Mouse (Mus musculus): ENCODE results near the gene Fpr2. TPM values are rescaled to one million over a fixed set of nuclear protein-coding genes. Genes with fewer than 3 reads are reported as not detected.

Fpr2 gene
- polyA plus RNA-seq, 1 experiment from 2014 or later = 0.23 TPM

DNA sequence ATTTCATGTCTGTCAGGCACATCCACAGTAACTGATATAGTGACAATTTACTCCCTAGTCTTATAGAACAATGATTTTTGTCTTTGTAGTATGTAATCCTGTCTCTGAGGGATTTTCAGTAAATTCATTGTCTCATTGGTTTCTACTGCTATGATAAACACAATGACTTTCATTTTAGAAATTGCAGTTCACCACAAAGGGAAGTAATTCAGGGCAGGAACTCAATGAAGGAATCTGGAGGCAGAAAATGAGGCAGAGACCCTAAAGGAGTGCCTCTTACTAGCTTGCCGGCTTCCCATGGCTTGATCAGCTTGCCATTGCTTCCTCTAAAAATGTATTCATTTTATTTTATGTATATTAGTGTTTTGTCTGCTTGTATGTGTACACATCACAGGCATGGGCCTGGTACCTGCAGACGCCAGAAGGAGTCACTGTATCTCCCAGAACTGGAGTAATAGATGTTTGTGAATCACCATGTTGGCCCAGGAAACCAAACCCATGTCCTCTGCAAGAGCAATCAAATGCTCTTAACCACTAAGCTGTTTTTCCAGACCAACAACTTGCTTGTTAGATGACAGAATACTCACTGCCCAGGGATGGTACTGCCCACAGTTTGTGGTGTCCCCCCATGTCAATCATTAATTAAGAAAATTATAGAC, 16.6 kb upstream of the Fpr2 start:
- H3K9me3 ChIP-seq (replicated peaks; ENCODE audit: control insufficient read depth, low read length, poor library complexity, severe bottlenecking) = no peaks in the 10 kb centered on the region; the same call in 1 of the 2 replicates
- no peak overlapping the region for H3K4me3 ChIP-seq (ENCODE audit: low read depth, low read length)
- H3K4me1 ChIP-seq (ENCODE audit: control insufficient read depth, insufficient read depth, low read length) = no peaks in the 10 kb centered on the region
- H3K9ac ChIP-seq (ENCODE audit: low read depth, low read length) = no peak overlapping the region
- no peaks in the 10 kb centered on the region for H3K36me3 ChIP-seq (ENCODE audit: control insufficient read depth, insufficient read depth, low read length)
- WGBS = 81% methylated on average over 2 of the region's 2 CpGs
- ATAC-seq = no peak
- no peak overlapping the region for H3K27ac ChIP-seq (ENCODE audit: low read length)
- H3K4me2 ChIP-seq (ENCODE audit: low read length) = no peak overlapping the region
- no peaks in the 10 kb centered on the region for H3K27me3 ChIP-seq (ENCODE audit: control insufficient read depth, insufficient read depth, low read depth, low read length)

GRCm38 (mm10) chr17:17871697-17872096, 15.9 kb upstream of the Fpr2 start:
- Histone ChIP-seq H3K9me3 (replicated peaks; ENCODE audit: control insufficient read depth, low read length, poor library complexity, severe bottlenecking) (no peaks in the 10 kb centered on the region; the same call in 1 of the 2 replicates), H3K4me2 (ENCODE audit: low read length) (no peak overlapping the region), H3K27me3 (ENCODE audit: control insufficient read depth, insufficient read depth, low read depth, low read length) (no peaks in the 10 kb centered on the region), H3K4me1 (ENCODE audit: control insufficient read depth, insufficient read depth, low read length) (no peaks in the 10 kb centered on the region), H3K9ac (ENCODE audit: low read depth, low read length) (no peak overlapping the region), H3K36me3 (ENCODE audit: control insufficient read depth, insufficient read depth, low read length) (no peaks in the 10 kb centered on the region), H3K27ac (ENCODE audit: low read length) (no peak overlapping the region), H3K4me3 (ENCODE audit: low read depth, low read length) (no peak overlapping the region)
- no peak for ATAC-seq
- 96% methylated on average over 2 of the region's 2 CpGs for WGBS

- H3K4me3 ChIP-seq (ENCODE audit: low read depth, low read length) = no peak overlapping the region
- no peak overlapping the region for H3K27ac ChIP-seq (ENCODE audit: low read length)
- no peak overlapping the region for H3K9ac ChIP-seq (ENCODE audit: low read depth, low read length)
- H3K36me3 ChIP-seq (ENCODE audit: control insufficient read depth, insufficient read depth, low read length) = no peaks in the 10 kb centered on the region
- ATAC-seq = no peak
- 76% methylated on average over 1 of the region's 1 CpGs for WGBS
- no peaks in the 10 kb centered on the region for H3K9me3 ChIP-seq (replicated peaks; ENCODE audit: control insufficient read depth, low read length, poor library complexity, severe bottlenecking)
- no peaks in the 10 kb centered on the region for H3K27me3 ChIP-seq (ENCODE audit: control insufficient read depth, insufficient read depth, low read depth, low read length)
- no peaks in the 10 kb centered on the region for H3K4me1 ChIP-seq (ENCODE audit: control insufficient read depth, insufficient read depth, low read length)
- no peak overlapping the region for H3K4me2 ChIP-seq (ENCODE audit: low read length)
These were observed 8.3 kb upstream of the Fpr2 start for GRCm38 (mm10) chr17:17879347-17879746.

GRCm38 (mm10) chr17:17882672-17883071, 5.0 kb upstream of the Fpr2 start:
- Histone ChIP-seq H3K36me3 (ENCODE audit: control insufficient read depth, insufficient read depth, low read length) (no peaks in the 10 kb centered on the region), H3K27me3 (ENCODE audit: control insufficient read depth, insufficient read depth, low read depth, low read length) (no peaks in the 10 kb centered on the region), H3K9ac (ENCODE audit: low read depth, low read length) (no peak overlapping the region), H3K4me1 (ENCODE audit: control insufficient read depth, insufficient read depth, low read length) (no peaks in the 10 kb centered on the region), H3K4me3 (ENCODE audit: low read depth, low read length) (no peak overlapping the region), H3K9me3 (replicated peaks; ENCODE audit: control insufficient read depth, low read length, poor library complexity, severe bottlenecking) (no peaks in the 10 kb centered on the region), H3K4me2 (ENCODE audit: low read length) (no peak overlapping the region), H3K27ac (ENCODE audit: low read length) (no peak overlapping the region)
- ATAC-seq = no peak
- 83% methylated on average over 3 of the region's 3 CpGs for WGBS

- no peaks in the 10 kb centered on the region for H3K27me3 ChIP-seq (ENCODE audit: control insufficient read depth, insufficient read depth, low read depth, low read length)
- no peak for ATAC-seq
- H3K27ac ChIP-seq (ENCODE audit: low read length) = no peak within 1 kb of the TSS
- H3K9me3 ChIP-seq (replicated peaks; ENCODE audit: control insufficient read depth, low read length, poor library complexity, severe bottlenecking) = no peaks in the 10 kb centered on the region
- no peak within 1 kb of the TSS for H3K4me2 ChIP-seq (ENCODE audit: low read length)
- 70% methylated on average over 1 of the region's 1 CpGs for WGBS
- H3K9ac ChIP-seq (ENCODE audit: low read depth, low read length) = no peak within 1 kb of the TSS
- H3K36me3 ChIP-seq (ENCODE audit: control insufficient read depth, insufficient read depth, low read length) = no peaks in the 10 kb centered on the region
- no peak within 1 kb of the TSS for H3K4me3 ChIP-seq (ENCODE audit: low read depth, low read length)
- no peaks in the 10 kb centered on the region for H3K4me1 ChIP-seq (ENCODE audit: control insufficient read depth, insufficient read depth, low read length)
These were observed 3.8 kb upstream of the Fpr2 start, which contains the start of gene Fpr1 for GRCm38 (mm10) chr17:17883840-17884239. Fpr1 (minus strand) TSS chr17:17883940.

DNA sequence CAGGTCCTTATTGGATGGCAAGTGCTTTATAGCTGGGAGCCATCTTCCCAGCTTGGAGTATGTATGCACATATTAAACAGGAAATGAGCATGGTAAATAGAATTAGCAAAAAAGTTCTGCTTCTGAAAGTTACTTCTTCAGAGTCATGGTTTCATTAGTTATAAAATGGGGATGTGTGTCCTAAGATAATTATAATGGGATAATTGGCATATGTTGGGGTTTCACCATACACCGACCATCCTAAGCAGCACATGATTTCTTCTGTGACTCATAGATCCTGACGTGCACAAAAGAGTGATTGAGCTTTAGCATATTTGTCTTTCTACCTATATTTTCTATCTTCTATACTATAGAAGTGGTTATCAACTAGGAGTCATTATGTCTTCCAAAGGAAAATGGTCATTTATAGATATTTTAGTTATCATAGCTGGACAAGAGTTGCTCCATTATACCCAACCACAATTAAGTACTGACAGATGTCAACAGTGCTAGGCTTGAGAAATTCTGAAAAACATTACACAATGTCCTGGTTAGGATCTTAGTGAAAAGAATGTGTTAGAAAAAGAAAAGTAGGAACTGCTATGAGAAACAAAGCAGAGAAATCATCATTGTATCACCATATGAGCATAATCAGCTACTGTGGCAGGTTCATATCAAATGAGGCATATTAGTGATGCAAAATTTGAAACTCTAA, 2.3 kb downstream of the Fpr2 start:
- Histone ChIP-seq H3K9me3 (replicated peaks; ENCODE audit: control insufficient read depth, low read length, poor library complexity, severe bottlenecking) (no peaks in the 10 kb centered on the region), H3K36me3 (ENCODE audit: control insufficient read depth, insufficient read depth, low read length) (no peaks in the 10 kb centered on the region), H3K27me3 (ENCODE audit: control insufficient read depth, insufficient read depth, low read depth, low read length) (no peaks in the 10 kb centered on the region), H3K4me3 (ENCODE audit: low read depth, low read length) (no peak overlapping the region), H3K9ac (ENCODE audit: low read depth, low read length) (no peak overlapping the region), H3K4me1 (ENCODE audit: control insufficient read depth, insufficient read depth, low read length) (no peaks in the 10 kb centered on the region), H3K4me2 (ENCODE audit: low read length) (no peak overlapping the region), H3K27ac (ENCODE audit: low read length) (no peak overlapping the region)
- WGBS = 85% methylated on average over 2 of the region's 2 CpGs
- no peak for ATAC-seq

DNA sequence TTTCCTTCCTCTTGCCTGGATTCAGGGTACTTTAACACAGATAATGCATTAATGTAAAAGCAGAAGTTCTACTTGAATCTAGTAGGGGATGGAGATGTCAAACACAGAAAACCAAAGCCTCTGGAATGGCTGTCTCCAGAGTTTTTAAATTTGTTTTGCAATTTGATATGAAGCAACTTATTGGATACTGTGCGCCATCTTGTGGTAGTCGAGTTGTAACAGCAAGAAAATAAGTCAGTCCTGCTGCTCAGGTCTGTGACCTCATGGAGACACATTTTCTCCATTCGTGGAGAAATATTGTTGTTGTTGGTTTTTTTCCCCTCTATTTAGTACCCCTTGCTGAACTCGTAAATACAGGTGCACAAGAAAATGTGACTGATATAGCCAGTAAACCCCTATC, 8.4 kb downstream of the Fpr2 start:
- no peak overlapping the region for H3K4me3 ChIP-seq (ENCODE audit: low read depth, low read length)
- no peak overlapping the region for H3K27ac ChIP-seq (ENCODE audit: low read length)
- no peak overlapping the region for H3K9ac ChIP-seq (ENCODE audit: low read depth, low read length)
- 3% methylated on average over 4 of the region's 4 CpGs for WGBS
- H3K27me3 ChIP-seq (ENCODE audit: control insufficient read depth, insufficient read depth, low read depth, low read length) = no peaks in the 10 kb centered on the region
- H3K36me3 ChIP-seq (ENCODE audit: control insufficient read depth, insufficient read depth, low read length) = no peaks in the 10 kb centered on the region
- no peaks in the 10 kb centered on the region for H3K4me1 ChIP-seq (ENCODE audit: control insufficient read depth, insufficient read depth, low read length)
- no peak overlapping the region for H3K4me2 ChIP-seq (ENCODE audit: low read length)
- no peaks in the 10 kb centered on the region for H3K9me3 ChIP-seq (replicated peaks; ENCODE audit: control insufficient read depth, low read length, poor library complexity, severe bottlenecking)
- no peak for ATAC-seq

DNA sequence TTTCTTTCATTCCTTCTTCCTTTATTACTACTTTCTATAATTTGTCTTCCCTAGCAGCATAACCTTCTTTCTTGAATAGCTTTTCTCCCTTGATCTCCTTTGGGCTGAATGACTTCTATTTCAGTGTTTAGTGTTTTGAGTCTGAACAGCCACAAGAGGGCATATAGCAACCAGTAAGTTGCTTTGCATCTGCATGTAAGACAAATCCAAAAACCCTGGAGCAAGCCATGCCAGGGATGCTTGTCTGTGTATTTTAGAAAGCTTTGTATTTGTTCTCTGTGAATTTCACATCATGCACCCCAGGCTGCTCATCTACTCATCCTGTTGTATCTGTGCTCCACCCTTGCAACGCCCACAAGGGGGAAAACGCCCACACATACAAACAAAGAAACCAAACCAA, 11.6 kb downstream of the Fpr2 start:
- Histone ChIP-seq H3K4me2 (ENCODE audit: low read length) (no peak overlapping the region), H3K9me3 (replicated peaks; ENCODE audit: control insufficient read depth, low read length, poor library complexity, severe bottlenecking) (no peaks in the 10 kb centered on the region), H3K4me1 (ENCODE audit: control insufficient read depth, insufficient read depth, low read length) (no peaks in the 10 kb centered on the region), H3K9ac (ENCODE audit: low read depth, low read length) (no peak overlapping the region), H3K27ac (ENCODE audit: low read length) (no peak overlapping the region), H3K27me3 (ENCODE audit: control insufficient read depth, insufficient read depth, low read depth, low read length) (no peaks in the 10 kb centered on the region), H3K4me3 (ENCODE audit: low read depth, low read length) (no peak overlapping the region), H3K36me3 (ENCODE audit: control insufficient read depth, insufficient read depth, low read length) (no peaks in the 10 kb centered on the region)
- WGBS = 90% methylated on average over 2 of the region's 2 CpGs
- peak; percentile 69 for ATAC-seq

- Histone ChIP-seq H3K4me1 (ENCODE audit: control insufficient read depth, insufficient read depth, low read length) (no peaks in the 10 kb centered on the region), H3K36me3 (ENCODE audit: control insufficient read depth, insufficient read depth, low read length) (no peaks in the 10 kb centered on the region), H3K9ac (ENCODE audit: low read depth, low read length) (no peak overlapping the region), H3K27ac (ENCODE audit: low read length) (no peak overlapping the region), H3K4me3 (ENCODE audit: low read depth, low read length) (no peak overlapping the region), H3K4me2 (ENCODE audit: low read length) (no peak overlapping the region), H3K27me3 (ENCODE audit: control insufficient read depth, insufficient read depth, low read depth, low read length) (no peaks in the 10 kb centered on the region), H3K9me3 (replicated peaks; ENCODE audit: control insufficient read depth, low read length, poor library complexity, severe bottlenecking) (no peaks in the 10 kb centered on the region)
- WGBS = 85% methylated on average over 1 of the region's 1 CpGs
- ATAC-seq = no peak
These were observed 13.1 kb downstream of the Fpr2 start for GRCm38 (mm10) chr17:17900768-17901167.

All from midbrain, embryonic 16.5 days (tissue).